Mouse (Mus musculus) MEL (cell line): ENCODE measurements around the gene Arid3c. TPM values are rescaled to one million over a fixed set of nuclear protein-coding genes. Genes with fewer than 3 reads are reported as not detected.
"Not testable (repeated sequence)": the region's sequence is repeated elsewhere in the genome, so short reads cannot be mapped to it uniquely, and the experiment has no call there.

ENCODE experiments used
- DNase-seq: peaks from one replicate; pipeline ENCODE4 v3.0.0; 2011; ENCODE audit warnings: low read depth, low spot score
- H3K27ac ChIP-seq: 2 replicates; pipeline ENCODE4 v1.5.1; 2012; ENCODE audit warnings: low read depth, mild to moderate bottlenecking, control low read depth, low read length, moderate library complexity; ENCODE audit not compliant: control insufficient read depth
- H3K27me3 ChIP-seq, 2 experiments: fragments of 150-350 bp in 1 of 2; sonication (generic) in 1 of 2; 2 replicates each; pipeline ENCODE4 v1.6.1; 2012; ENCODE audit warnings: low read length in 2 of 2, mild to moderate bottlenecking in 2 of 2, improper control_type of control experiment in 1 of 2, moderate library complexity in 1 of 2; ENCODE audit not compliant: insufficient read depth in 2 of 2, control insufficient read depth in 1 of 2
- H3K36me3 ChIP-seq, 2 experiments: 2 replicates each; pipeline ENCODE4 v1.6.1; 2012 to 2014; ENCODE audit warnings: low read length in 2 of 2, improper control_type of control experiment in 1 of 2, inconsistent platforms in 1 of 2, mild to moderate bottlenecking in 1 of 2; ENCODE audit not compliant: insufficient read depth in 2 of 2, control insufficient read depth in 1 of 2
- H3K4me1 ChIP-seq, 2 experiments: fragments of 150-350 bp in 1 of 2; sonication (generic) in 1 of 2; 2 replicates each; pipeline ENCODE4 v1.6.1; 2012; ENCODE audit warnings: low read length in 2 of 2, improper control_type of control experiment in 1 of 2, mild to moderate bottlenecking in 1 of 2; ENCODE audit not compliant: insufficient read depth in 2 of 2, control insufficient read depth in 1 of 2
- H3K4me3 ChIP-seq, 2 experiments: fragments of 150-350 bp in 1 of 2; sonication (generic) in 1 of 2; 2 replicates each; pipeline ENCODE4 v1.5.1; 2012; ENCODE audit warnings: low read depth in 2 of 2, low read length in 2 of 2, mild to moderate bottlenecking in 2 of 2, moderate library complexity in 2 of 2, control low read depth in 1 of 2, improper control_type of control experiment in 1 of 2; ENCODE audit not compliant: control insufficient read depth in 1 of 2, insufficient read depth in 1 of 2
- H3K79me2 ChIP-seq: 2 replicates; pipeline ENCODE4 v1.6.1; 2012; ENCODE audit warnings: mild to moderate bottlenecking, low read length, moderate library complexity; ENCODE audit not compliant: control insufficient read depth, poor library complexity, insufficient read depth
- H3K9ac ChIP-seq: 2 replicates; pipeline ENCODE4 v1.6.1; 2012; ENCODE audit warnings: low read depth, mild to moderate bottlenecking, control low read depth, low read length, moderate library complexity; ENCODE audit not compliant: control insufficient read depth, poor library complexity, severe bottlenecking
- H3K9me3 ChIP-seq: fragments of 150-350 bp; sonication (generic); replicated peaks from 2 replicates; pipeline ENCODE4 v1.6.1; 2012; ENCODE audit warnings: mild to moderate bottlenecking, low read length, improper control_type of control experiment, moderate library complexity; ENCODE audit not compliant: insufficient read depth
- EP300 ChIP-seq, 2 experiments: IDR thresholded peaks; 2 replicates each; pipeline ENCODE4 v1.6.1; 2011; ENCODE audit warnings: improper control_type of control experiment in 2 of 2, low read length in 2 of 2, low read depth in 1 of 2, mild to moderate bottlenecking in 1 of 2
- ETS1 ChIP-seq: IDR thresholded peaks from 2 replicates; pipeline ENCODE4 v1.6.1; 2012; ENCODE audit warnings: low read depth, mild to moderate bottlenecking, inconsistent platforms, low read length, improper control_type of control experiment, moderate library complexity
- POLR2AphosphoS2 ChIP-seq: IDR thresholded peaks from 2 replicates; pipeline ENCODE4 v1.6.1; 2011; ENCODE audit warnings: low read length, improper control_type of control experiment
- polyA plus RNA-seq, 2 experiments: library from polyadenylated mRNA; stranded (reverse) in 1 of 2; unstranded in 1 of 2; fragments of >175 nt in 1 of 2; fragments of >200 nt in 1 of 2; gene quantifications; 2 replicates each; pipeline versions ENCODE4 v1.2.1 to v1.2.4; 2012; ENCODE audit warnings: low replicate concordance in 2 of 2, low read depth in 1 of 2; ENCODE audit not compliant: insufficient read length in 2 of 2, insufficient read depth in 1 of 2, missing spikeins in 1 of 2
- total RNA-seq: library from RNA; depleted of rRNA; stranded (reverse); fragments of 300-350 nt; gene quantifications from 2 replicates; pipeline ENCODE4 v1.2.3, GENCODE M21; 2012

Arid3c gene
- total and polyA plus RNA-seq, 3 experiments: 0.13 TPM; not detected in 2

DNA sequence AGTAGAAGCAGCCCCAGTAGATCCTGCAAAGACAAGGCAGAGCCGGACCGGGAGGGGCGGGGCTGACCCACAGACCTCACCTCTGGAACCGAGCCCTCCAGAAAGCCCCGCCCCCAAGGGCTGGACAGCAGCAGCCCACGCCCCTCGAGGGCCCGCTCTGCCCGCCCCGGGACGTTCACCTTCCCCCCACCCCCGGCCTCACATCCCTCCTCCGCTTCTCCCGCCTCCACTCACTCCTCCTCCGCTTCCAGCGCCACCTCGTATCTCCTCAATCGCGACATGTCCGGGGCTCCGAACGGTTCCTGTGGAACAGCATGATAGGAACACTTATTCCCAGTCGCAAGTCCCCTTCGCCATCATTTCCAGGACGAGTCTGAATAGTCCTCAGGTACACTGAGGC is 42.6 kb upstream of the Arid3c start:
- DNase-seq: peak; percentile 87
- not testable (repeated sequence) for H3K4me1 ChIP-seq, H3K36me3 ChIP-seq, H3K9me3 ChIP-seq
- Histone ChIP-seq H3K27ac (peak overlapping the region; percentile 77), H3K4me3 (peak overlapping the region; percentile 74 to 78; a peak in 3 of 4 replicates)
- TF ChIP-seq EP300 (IDR thresholded peaks at IDR 0.05; ENCODE audit: low read depth in 1 of 2, low read length in 2 of 2): 0 out of 4 replicates have a peak, but pooled peaks of 1 of the 2 experiments have one; percentile 12
- 0 out of 2 replicates have a peak, but pooled peaks have one; percentile 17 for TF ChIP-seq POLR2AphosphoS2
- TF ChIP-seq, all 39 proteins: peak for 2; not testable (repeated sequence) for 37
- H3K27me3 ChIP-seq, H3K79me2 ChIP-seq: not testable (repeated sequence)
- H3K9ac ChIP-seq: peak overlapping the region; percentile 62

DNA sequence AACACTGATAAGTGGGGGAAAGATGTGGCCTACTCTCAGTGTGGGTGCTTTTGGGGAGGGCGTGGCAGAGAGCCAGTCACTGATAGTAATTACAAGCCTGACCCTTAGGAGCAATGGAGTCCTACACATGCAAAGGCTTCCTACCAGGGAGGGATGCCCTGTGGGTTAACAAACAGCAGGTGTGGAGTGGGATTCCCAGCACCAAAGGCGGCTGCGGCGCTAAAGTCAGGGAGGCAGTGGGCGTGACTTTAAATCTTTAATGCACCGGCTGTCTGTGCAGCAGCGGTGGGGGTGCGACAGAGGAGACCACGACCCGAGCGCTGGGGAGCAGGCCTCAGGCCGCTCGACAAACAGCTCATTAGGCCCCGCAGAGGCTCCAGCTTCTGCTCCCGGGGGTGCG is 42.0 kb upstream of the Arid3c start:
- H3K4me1 ChIP-seq, H3K9me3 ChIP-seq, H3K27me3 ChIP-seq, H3K36me3 ChIP-seq, H3K79me2 ChIP-seq: not testable (repeated sequence)
- Histone ChIP-seq H3K27ac (peak overlapping the region; percentile 42; the same call in 1 of the 2 replicates), H3K4me3 (peak overlapping the region; percentile 31 to 41; a peak in 3 of 4 replicates), H3K9ac (peak overlapping the region; percentile 32; the same call in 1 of the 2 replicates)
- 0 out of 2 replicates have a peak, but pooled peaks have one; percentile 11 for TF ChIP-seq ETS1
- peak; percentile 42 for DNase-seq

- not testable (repeated sequence) for H3K27ac ChIP-seq, H3K4me3 ChIP-seq, H3K27me3 ChIP-seq, H3K9ac ChIP-seq, DNase-seq, H3K4me1 ChIP-seq, H3K36me3 ChIP-seq, H3K79me2 ChIP-seq, H3K9me3 ChIP-seq
Observed at GRCm38 (mm10) chr4:41767301-41767700, 36.4 kb upstream of the Arid3c start.

DNA sequence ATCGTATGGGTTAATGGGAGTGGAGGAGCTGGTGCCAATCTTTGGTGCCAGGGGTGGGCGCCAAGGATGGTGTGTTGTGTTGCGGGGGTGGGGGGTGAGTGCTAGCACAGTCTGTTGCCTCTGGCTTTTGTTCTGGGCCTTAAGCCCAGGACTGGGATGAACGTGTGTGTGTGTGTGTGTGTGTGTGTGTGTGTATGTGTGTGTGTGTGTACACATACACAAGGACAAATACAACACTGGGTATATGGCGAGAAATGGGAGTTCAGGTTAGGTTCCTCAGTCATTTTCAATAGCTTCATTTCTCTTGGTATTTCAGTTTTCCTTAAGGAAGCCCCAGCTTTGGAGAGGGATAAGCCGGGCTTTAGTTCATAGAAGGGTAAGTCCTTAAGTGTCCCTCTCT is 32.2 kb upstream of the Arid3c start:
- H3K36me3 ChIP-seq: peaks cover 0 to 13% of the 10 kb centered on the region in 2 experiments; a peak in 2 of 4 replicates
- not testable (repeated sequence) for H3K9ac ChIP-seq, H3K79me2 ChIP-seq, H3K27ac ChIP-seq, DNase-seq, H3K4me3 ChIP-seq, H3K9me3 ChIP-seq, H3K27me3 ChIP-seq
- peaks cover 6 to 15% of the 10 kb centered on the region in 2 experiments for H3K4me1 ChIP-seq

DNA sequence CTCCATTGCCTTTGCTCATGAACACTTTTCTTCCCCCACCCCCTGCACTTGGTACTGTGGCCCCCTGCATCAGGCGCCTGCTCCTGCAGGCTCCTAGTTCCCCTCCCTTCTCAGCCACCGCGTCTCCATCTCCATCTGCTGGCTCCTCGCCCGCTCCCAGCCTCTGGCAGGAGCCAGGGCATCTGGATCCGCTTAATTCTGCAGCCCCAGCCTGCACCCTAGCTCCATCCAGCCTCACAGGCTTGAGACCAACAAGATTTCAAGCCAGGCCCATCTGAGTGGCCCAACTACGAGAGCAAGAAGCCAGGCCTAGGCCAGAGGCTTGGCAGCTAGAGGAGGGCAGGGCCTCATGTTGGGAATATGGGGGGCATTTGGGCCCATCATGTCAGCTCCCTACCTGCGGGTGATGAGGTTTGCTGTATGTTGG is 31.8 kb upstream of the Arid3c start:
- H3K79me2 ChIP-seq, H3K27me3 ChIP-seq, H3K27ac ChIP-seq, H3K9ac ChIP-seq, DNase-seq, H3K9me3 ChIP-seq, H3K4me3 ChIP-seq: not testable (repeated sequence)
- peaks cover 6 to 15% of the 10 kb centered on the region in 2 experiments for H3K4me1 ChIP-seq
- H3K36me3 ChIP-seq: peaks cover 0 to 13% of the 10 kb centered on the region in 2 experiments; a peak in 2 of 4 replicates
